Mouse (Mus musculus) WW6 (cell line): ENCODE measurements around the gene Cps1.

Experiments
- DNase-seq: peaks from one replicate; pipeline ENCODE4 v3.0.0-alpha.2; 2013; ENCODE audit warnings: low read depth, low spot score

Cps1 gene

GRCm38 (mm10) chr1:67234861-67235260, 112.0 kb downstream of the Cps1 start:
- no peak for DNase-seq

GRCm38 (mm10) chr1:67235468-67236217, 112.8 kb downstream of the Cps1 start:
- no peak for DNase-seq

GRCm38 (mm10) chr1:67238446-67238845, 115.6 kb downstream of the Cps1 start:
- DNase-seq, result no peak

- DNase-seq, result no peak
Measured at GRCm38 (mm10) chr1:67238941-67239340, 116.1 kb downstream of the Cps1 start.

GRCm38 (mm10) chr1:67265222-67265621, 142.4 kb downstream of the Cps1 start:
- DNase-seq, result no peak

- no peak for DNase-seq
Measured at GRCm38 (mm10) chr1:67267972-67268371, 145.1 kb downstream of the Cps1 start.

GRCm38 (mm10) chr1:67268450-67268849, 145.6 kb downstream of the Cps1 start:
- no peak for DNase-seq

- DNase-seq, result no peak
Measured at GRCm38 (mm10) chr1:67276270-67276669, 153.4 kb downstream of the Cps1 start.
